ENCODE assay signal across 27 mouse cellular contexts in genomic region chr11:20788070-20788469, GRCm38 (mm10). TPM values are rescaled to one million over a fixed set of nuclear protein-coding genes. Genes with fewer than 3 reads are reported as not detected.
DNase-seq lines count a peak whose midpoint lies in the region; ATAC-seq and TF ChIP-seq lines count a peak whose summit lies in the region.
"Had no signal": no experiment of that assay in that cellular context is flagged by ENCODE, and none has a peak within 500 bp of the region (broad histone marks: within the 10 kb centered on the region; RNA-seq: fewer than 3 reads in every experiment).

No protein-coding gene starts in this region.

- no peak for ATAC-seq in kidney, embryonic 15.5 days (replicated peaks; ENCODE audit: low FRiP score)
- ATAC-seq in intestine, embryonic 15.5 days, result peak; percentile 52; the same call in 1 of the 2 replicates
- peak; percentile 29; the same call in 1 of the 2 replicates for ATAC-seq in intestine, postnatal 0 days
- ATAC-seq: forebrain, embryonic 13.5 days; forebrain, embryonic 16.5 days; Patski had no signal

- no peaks in the 10 kb centered on the region for H3K36me3 ChIP-seq in kidney, embryonic 15.5 days
- no peaks in the 10 kb centered on the region for H3K36me3 ChIP-seq in intestine, embryonic 15.5 days
- H3K36me3 ChIP-seq in intestine, postnatal 0 days (ENCODE audit: control insufficient read depth, insufficient read depth), result no peaks in the 10 kb centered on the region
- H3K36me3 ChIP-seq: forebrain, embryonic 10.5 days; G1E; heart, embryonic 12.5 days; heart, embryonic 15.5 days; hindbrain, embryonic 10.5 days; hindbrain, embryonic 13.5 days had no signal

- no peak for TF ChIP-seq CTCF in intestine, postnatal 0 days (IDR thresholded peaks at IDR 0.05; ENCODE audit: low read depth)

- no peaks in the 10 kb centered on the region for H3K4me1 ChIP-seq in kidney, embryonic 15.5 days
- 0 out of 2 replicates have a peak, but pooled peaks cover 3% of the 10 kb centered on the region for H3K4me1 ChIP-seq in intestine, embryonic 15.5 days (replicated peaks)
- H3K4me1 ChIP-seq in intestine, postnatal 0 days (replicated peaks; ENCODE audit: control insufficient read depth, insufficient read depth, low read length), result 0 out of 2 replicates have a peak, but pooled peaks cover 6% of the 10 kb centered on the region
- H3K4me1 ChIP-seq: forebrain, embryonic 10.5 days; forebrain, embryonic 13.5 days; heart, embryonic 12.5 days; heart, embryonic 15.5 days; hindbrain, embryonic 10.5 days; hindbrain, embryonic 13.5 days had no signal

- peaks cover 8% of the 10 kb centered on the region; the same call in 1 of the 2 replicates for H3K9me3 ChIP-seq in kidney, embryonic 15.5 days (replicated peaks)
- H3K9me3 ChIP-seq in intestine, embryonic 15.5 days, result no peaks in the 10 kb centered on the region
- H3K9me3 ChIP-seq in intestine, postnatal 0 days (ENCODE audit: control insufficient read depth), result peaks cover 5% of the 10 kb centered on the region; the same call in 1 of the 2 replicates
- H3K9me3 ChIP-seq: heart, embryonic 15.5 days had no signal

- H3K4me3 ChIP-seq in kidney, embryonic 15.5 days (replicated peaks), result no peak overlapping the region
- no peak overlapping the region for H3K4me3 ChIP-seq in intestine, embryonic 15.5 days (replicated peaks)
- H3K4me3 ChIP-seq in intestine, postnatal 0 days (ENCODE audit: low read depth, low read length), result no peak overlapping the region
- H3K4me3 ChIP-seq: forebrain, embryonic 10.5 days; forebrain, embryonic 13.5 days; heart, embryonic 12.5 days; heart, embryonic 15.5 days; hindbrain, embryonic 10.5 days; hindbrain, embryonic 13.5 days had no signal

- no peak overlapping the region for H3K9ac ChIP-seq in kidney, embryonic 15.5 days
- no peak overlapping the region for H3K9ac ChIP-seq in intestine, embryonic 15.5 days
- H3K9ac ChIP-seq in intestine, postnatal 0 days (ENCODE audit: low read depth, low read length), result no peak overlapping the region
- H3K9ac ChIP-seq: forebrain, embryonic 13.5 days; heart, embryonic 12.5 days; heart, embryonic 15.5 days; hindbrain, embryonic 13.5 days had no signal

- H3K27me3 ChIP-seq in kidney, embryonic 15.5 days, result no peaks in the 10 kb centered on the region
- H3K27me3 ChIP-seq in intestine, embryonic 15.5 days (replicated peaks), result no peaks in the 10 kb centered on the region
- no peaks in the 10 kb centered on the region for H3K27me3 ChIP-seq in intestine, postnatal 0 days (replicated peaks; ENCODE audit: control insufficient read depth, insufficient read depth, low read length)
- H3K27me3 ChIP-seq: CH12.LX; forebrain, embryonic 13.5 days; heart, embryonic 12.5 days; heart, embryonic 15.5 days; hindbrain, embryonic 13.5 days had no signal

- peak; percentile 10 for DNase-seq in kidney, adult 11 months
- DNase-seq in yolk sac, embryonic 10.5 days (ENCODE audit: low spot score), result peak; percentile 53
- DNase-seq in right cerebral cortex, postnatal 25 days, result no peak
- no peak for DNase-seq in urinary bladder, postnatal 14 days (ENCODE audit: low spot score)
- DNase-seq: adrenal gland, postnatal 10 days; adrenal gland, postnatal 36 days; B cell, adult 2 months; cerebellum, adult 18-20 months; cerebellum, adult 9-10 months; cerebellum, postnatal 14 days; gastrocnemius, postnatal 10 days; gastrocnemius, postnatal 36 days; heart, postnatal 10 days; heart, postnatal 36 days had no signal

- no peak overlapping the region for H3K27ac ChIP-seq in kidney, embryonic 15.5 days
- H3K27ac ChIP-seq in intestine, embryonic 15.5 days, result no peak overlapping the region
- H3K27ac ChIP-seq in intestine, postnatal 0 days (ENCODE audit: low read depth, low read length), result peak overlapping the region; percentile 58
- H3K27ac ChIP-seq: forebrain, embryonic 10.5 days; forebrain, embryonic 13.5 days; heart, embryonic 15.5 days; hindbrain, embryonic 10.5 days; hindbrain, embryonic 13.5 days had no signal

- no peak overlapping the region for H3K4me2 ChIP-seq in kidney, embryonic 15.5 days
- H3K4me2 ChIP-seq in intestine, embryonic 15.5 days (replicated peaks), result no peak overlapping the region
- peak overlapping the region; percentile 50 for H3K4me2 ChIP-seq in intestine, postnatal 0 days (replicated peaks; ENCODE audit: low read depth)
- H3K4me2 ChIP-seq: forebrain, embryonic 13.5 days; heart, embryonic 12.5 days; heart, embryonic 15.5 days; hindbrain, embryonic 13.5 days had no signal

- WGBS in kidney, embryonic 15.5 days, result 79% methylated on average over 3 of the region's 3 CpGs
- 67% methylated on average over 3 of the region's 3 CpGs for WGBS in intestine, embryonic 15.5 days
- 38% methylated on average over 3 of the region's 3 CpGs for WGBS in intestine, postnatal 0 days

RNA-seq across cellular contexts. Expression of gene Lgalsl, which starts 42.8 kb away (rescaled TPM):
- 35.5 and 36.2 TPM in 2 replicates for polyA plus RNA-seq in kidney, embryonic 15.5 days (2015; fragmentation: Nextera tagmentation; extraction: Ambion mirVana)
- polyA plus RNA-seq in intestine, embryonic 15.5 days (2015; fragmentation: Nextera tagmentation; extraction: Ambion mirVana), result 35.5 and 39.7 TPM in 2 replicates
- polyA plus RNA-seq in intestine, postnatal 0 days (2015; fragmentation: Nextera tagmentation; extraction: Ambion mirVana), result 16.5 and 16.7 TPM in 2 replicates
- polyA plus RNA-seq: G1E had no signal

RNA-seq across cellular contexts. Expression of gene Aftph, which starts 46.7 kb away (rescaled TPM):
- 22.0 and 23.0 TPM in 2 replicates for polyA plus RNA-seq in kidney, embryonic 15.5 days (2015; fragmentation: Nextera tagmentation; extraction: Ambion mirVana)
- 22.1 and 22.6 TPM in 2 replicates for polyA plus RNA-seq in intestine, embryonic 15.5 days (2015; fragmentation: Nextera tagmentation; extraction: Ambion mirVana)
- 21.3 and 25.4 TPM in 2 replicates for polyA plus RNA-seq in intestine, postnatal 0 days (2015; fragmentation: Nextera tagmentation; extraction: Ambion mirVana)

Comparison
In these comparisons a context has a peak if more than half of its experiments do, and no peak if none do; other contexts are left out.
1. DNase-seq: peak in kidney, adult 11 months (single experiment) and yolk sac, embryonic 10.5 days (single experiment); none in right cerebral cortex, postnatal 25 days (single experiment) and urinary bladder, postnatal 14 days (single experiment).